Mouse (Mus musculus): ENCODE data around the gene Ifna6. TPM values are rescaled to one million over a fixed set of nuclear protein-coding genes. Genes with fewer than 3 reads are reported as not detected.

Gene Ifna6
- polyA plus RNA-seq (2014; fragmentation: Illumina TruSeq; extraction: RNeasy Lipid Tissue Mini Kit (QIAGEN cat#74804); ENCODE audit: low read depth, low replicate concordance) = not detected

DNA sequence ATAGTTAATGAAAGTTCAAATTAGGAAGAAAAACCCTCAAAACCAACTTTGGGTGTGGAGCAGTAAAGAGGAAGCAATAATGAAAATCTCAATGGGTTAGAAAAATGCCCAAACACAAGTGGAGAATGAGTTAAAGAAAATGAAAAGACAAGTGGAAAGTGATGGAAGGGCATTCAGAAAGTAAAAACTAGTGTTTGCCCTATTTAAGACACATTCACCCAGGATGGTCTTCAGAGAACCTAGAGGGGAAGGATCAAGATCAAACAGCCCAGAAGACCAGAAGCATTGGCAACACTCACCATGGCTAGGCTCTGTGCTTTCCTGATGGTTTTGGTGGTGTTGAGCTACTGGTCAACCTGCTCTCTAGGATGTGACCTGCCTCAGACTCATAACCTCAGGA is at the start of gene Ifna6:
Gene Ifna6, plus strand, starts transcription at position 301 of the 400 bp plus-strand sequence.

DNA sequence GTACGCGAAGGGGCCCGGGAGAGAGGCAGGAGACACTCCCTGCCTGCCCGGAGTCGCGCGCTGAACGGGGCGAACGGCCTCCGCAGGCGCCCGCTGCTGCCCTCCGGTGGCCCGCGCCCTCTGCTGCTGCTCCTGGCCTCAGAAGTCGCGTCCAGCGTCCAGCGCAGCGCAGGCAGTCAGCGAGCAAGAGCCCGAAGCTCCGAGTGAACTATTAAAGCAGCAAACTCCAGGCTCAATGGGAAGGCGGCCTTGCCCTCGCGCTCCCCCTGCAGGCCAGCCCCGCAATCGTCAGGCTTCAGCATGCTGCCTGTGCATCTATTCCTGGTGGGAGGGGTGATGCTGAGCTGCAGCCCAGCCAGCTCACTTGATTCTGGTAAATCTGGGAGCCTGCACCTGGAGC is 47.7 kb upstream of the Ifna6 start, which contains the start of gene Gm13272:
Gene Gm13272, plus strand, starts transcription at position 301 of the 400 bp plus-strand sequence.

GRCm38 (mm10) chr4:88781831-88782230 is 45.4 kb upstream of the Ifna6 start, which contains the start of gene Ifnz:
Ifnz (plus strand) TSS chr4:88782131.

DNA sequence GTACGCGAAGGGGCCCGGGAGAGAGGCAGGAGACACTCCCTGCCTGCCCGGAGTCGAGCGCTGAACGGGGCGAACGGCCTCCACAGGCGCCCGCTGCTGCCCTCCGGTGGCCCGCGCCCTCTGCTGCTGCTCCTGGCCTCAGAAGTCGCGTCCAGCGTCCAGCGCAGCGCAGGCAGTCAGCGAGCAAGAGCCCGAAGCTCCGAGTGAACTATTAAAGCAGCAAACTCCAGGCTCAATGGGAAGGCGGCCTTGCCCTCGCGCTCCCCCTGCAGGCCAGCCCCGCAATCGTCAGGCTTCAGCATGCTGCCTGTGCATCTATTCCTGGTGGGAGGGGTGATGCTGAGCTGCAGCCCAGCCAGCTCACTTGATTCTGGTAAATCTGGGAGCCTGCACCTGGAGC is 41.8 kb upstream of the Ifna6 start, which contains the start of gene Gm13276:
Gene Gm13276, plus strand, starts transcription at position 301 of the 400 bp plus-strand sequence.

GRCm38 (mm10) chr4:88788402-88788801 is 38.8 kb upstream of the Ifna6 start, which contains the start of gene Gm13277:
Gm13277 (plus strand) TSS chr4:88788632.

DNA sequence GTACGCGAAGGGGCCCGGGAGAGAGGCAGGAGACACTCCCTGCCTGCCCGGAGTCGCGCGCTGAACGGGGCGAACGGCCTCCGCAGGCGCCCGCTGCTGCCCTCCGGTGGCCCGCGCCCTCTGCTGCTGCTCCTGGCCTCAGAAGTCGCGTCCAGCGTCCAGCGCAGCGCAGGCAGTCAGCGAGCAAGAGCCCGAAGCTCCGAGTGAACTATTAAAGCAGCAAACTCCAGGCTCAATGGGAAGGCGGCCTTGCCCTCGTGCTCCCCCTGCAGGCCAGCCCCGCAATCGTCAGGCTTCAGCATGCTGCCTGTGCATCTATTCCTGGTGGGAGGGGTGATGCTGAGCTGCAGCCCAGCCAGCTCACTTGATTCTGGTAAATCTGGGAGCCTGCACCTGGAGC is 36.0 kb upstream of the Ifna6 start, which contains the start of gene Gm13278:
Gene Gm13278, plus strand, starts transcription at position 301 of the 400 bp plus-strand sequence.

DNA sequence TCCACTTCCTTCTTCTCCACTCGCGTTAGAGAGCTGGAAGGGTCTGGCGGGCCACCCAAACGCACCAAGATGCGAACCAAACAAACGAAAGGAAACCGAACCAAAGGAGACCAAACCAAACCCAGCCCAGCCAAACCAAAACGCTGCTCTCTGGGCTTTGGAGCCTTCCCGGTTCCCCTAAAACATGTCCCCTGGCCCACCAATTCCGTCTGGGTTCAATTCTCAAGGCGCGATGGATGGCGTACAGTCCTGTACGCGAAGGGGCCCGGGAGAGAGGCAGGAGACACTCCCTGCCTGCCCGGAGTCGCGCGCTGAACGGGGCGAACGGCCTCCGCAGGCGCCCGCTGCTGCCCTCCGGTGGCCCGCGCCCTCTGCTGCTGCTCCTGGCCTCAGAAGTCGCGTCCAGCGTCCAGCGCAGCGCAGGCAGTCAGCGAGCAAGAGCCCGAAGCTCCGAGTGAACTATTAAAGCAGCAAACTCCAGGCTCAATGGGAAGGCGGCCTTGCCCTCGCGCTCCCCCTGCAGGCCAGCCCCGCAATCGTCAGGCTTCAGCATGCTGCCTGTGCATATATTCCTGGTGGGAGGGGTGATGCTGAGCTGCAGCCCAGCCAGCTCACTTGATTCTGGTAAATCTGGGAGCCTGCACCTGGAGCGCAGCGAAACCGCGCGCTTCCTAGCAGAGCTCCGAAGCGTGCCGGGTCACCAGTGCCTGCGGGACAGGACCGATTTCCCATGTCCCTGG is 33.1 kb upstream of the Ifna6 start, which contains the start of gene Gm13275:
Gene Gm13275, plus strand, starts transcription at position 552 of the 740 bp plus-strand sequence.

GRCm38 (mm10) chr4:88797097-88797496 is 30.1 kb upstream of the Ifna6 start, which contains the start of gene Gm13279:
Gm13279 (plus strand) TSS chr4:88797397.

GRCm38 (mm10) chr4:88799365-88799764 is 27.9 kb upstream of the Ifna6 start, which contains the start of gene Gm13285:
Gm13285 (plus strand) TSS chr4:88799665.

GRCm38 (mm10) chr4:88802954-88803353 is 24.3 kb upstream of the Ifna6 start, which contains the start of gene Gm13287:
Gm13287 (plus strand) TSS chr4:88803254.

DNA sequence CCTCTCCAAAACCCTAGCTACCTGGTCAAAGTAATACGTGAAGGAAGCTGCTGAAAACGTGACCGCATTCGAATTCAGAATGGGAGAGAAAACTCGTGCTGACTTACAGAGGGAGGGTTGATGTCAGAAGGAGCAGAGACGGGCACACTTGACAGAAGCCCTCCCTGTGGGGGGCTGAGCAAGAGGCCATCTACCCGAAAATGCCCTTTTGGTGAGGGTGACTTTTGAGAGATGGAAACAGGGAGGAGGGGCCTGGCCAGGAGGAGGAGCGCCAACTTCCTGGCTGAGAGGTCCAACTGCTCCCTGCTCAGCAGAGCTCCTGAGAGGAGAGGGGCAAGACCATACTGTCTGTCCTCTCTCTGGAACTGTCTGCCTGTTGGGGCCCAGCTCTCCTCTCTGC is 22.0 kb upstream of the Ifna6 start, which contains the start of gene Gm13288:
Gene Gm13288, plus strand, starts transcription at position 301 of the 400 bp plus-strand sequence.

DNA sequence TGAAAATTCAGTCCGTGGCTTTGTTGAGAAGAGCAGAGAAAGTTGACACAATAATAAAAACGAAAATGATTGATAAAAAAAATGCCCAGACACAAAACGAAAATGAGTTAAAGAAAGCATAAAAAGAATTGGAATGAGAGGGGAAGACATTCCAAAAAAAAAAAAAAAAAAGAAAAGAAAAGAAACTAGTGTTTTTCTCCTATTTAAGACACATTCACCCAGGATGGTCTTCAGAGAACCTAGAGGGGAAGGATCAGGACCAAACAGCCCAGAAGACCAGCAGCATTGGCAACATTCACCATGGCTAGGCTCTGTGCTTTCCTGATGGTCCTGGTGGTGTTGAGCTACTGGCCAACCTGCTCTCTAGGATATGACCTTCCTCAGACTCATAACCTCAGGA is 11.3 kb upstream of the Ifna6 start, which contains the start of gene Ifna7:
Gene Ifna7, plus strand, starts transcription at position 301 of the 400 bp plus-strand sequence.

GRCm38 (mm10) chr4:88819659-88820058 is 7.6 kb upstream of the Ifna6 start, which contains the start of gene Ifna11:
Ifna11 (plus strand) TSS chr4:88819959.

GRCm38 (mm10) chr4:88835225-88835624 is 8.0 kb downstream of the Ifna6 start, which contains the start of gene Ifna5:
Ifna5 (plus strand) TSS chr4:88835525.

DNA sequence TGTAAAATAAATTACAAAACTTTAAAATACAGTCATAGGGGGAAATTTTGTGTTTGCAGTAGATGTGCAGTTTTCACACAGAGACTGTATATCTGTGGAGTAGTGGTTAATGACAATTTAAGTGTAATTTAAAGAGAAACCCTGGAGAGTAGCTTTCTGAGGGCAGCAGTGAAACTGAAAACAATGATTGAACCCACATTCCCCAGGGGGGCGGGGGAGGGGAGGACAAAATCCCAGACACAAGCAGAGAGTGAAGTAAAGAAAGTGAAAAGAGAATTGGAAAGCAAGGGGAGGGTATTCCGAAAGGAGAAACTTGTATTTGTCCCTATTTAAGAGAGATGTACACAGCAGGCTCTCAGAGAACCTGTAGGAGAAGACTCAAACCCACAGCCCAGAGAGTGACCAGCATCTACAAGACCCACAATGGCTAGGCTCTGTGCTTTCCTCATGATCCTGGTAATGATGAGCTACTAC is 14.3 kb downstream of the Ifna6 start, which contains the start of gene Ifna4:
Gene Ifna4, plus strand, starts transcription at position 424 of the 474 bp plus-strand sequence.

DNA sequence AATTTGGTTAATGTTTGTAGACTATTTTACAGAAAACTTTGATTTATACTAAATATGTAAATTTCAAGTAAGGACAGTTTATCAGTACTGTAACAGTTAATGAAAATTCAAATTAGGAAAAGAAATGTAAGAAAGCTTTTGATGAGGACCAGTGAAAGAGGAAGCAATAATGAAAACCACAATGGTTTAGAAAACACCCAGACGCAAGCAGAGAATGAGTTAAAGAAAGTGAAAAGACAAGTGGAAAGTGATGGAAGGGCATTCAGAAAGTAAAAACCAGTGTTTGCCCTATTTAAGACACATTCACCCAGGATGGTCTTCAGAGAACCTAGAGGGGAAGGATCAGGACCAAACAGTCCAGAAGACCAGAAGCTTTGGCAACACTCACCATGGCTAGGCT is 22.5 kb downstream of the Ifna6 start, which contains the start of gene Ifna1:
Gene Ifna1, plus strand, starts transcription at position 390 of the 400 bp plus-strand sequence.

Other genes with a start within 250 kb of the Ifna6 start
- not detected for gene Ifna9, start 235.0 kb upstream of the Ifna6 start, polyA plus RNA-seq (2014; fragmentation: Illumina TruSeq; extraction: RNeasy Lipid Tissue Mini Kit (QIAGEN cat#74804); ENCODE audit: low read depth, low replicate concordance)
- gene Ifna12, start 224.0 kb upstream of the Ifna6 start, polyA plus RNA-seq (2014; fragmentation: Illumina TruSeq; extraction: RNeasy Lipid Tissue Mini Kit (QIAGEN cat#74804); ENCODE audit: low read depth, low replicate concordance) = not detected
- not detected for gene C87499, start 193.0 kb upstream of the Ifna6 start, polyA plus RNA-seq (2014; fragmentation: Illumina TruSeq; extraction: RNeasy Lipid Tissue Mini Kit (QIAGEN cat#74804); ENCODE audit: low read depth, low replicate concordance)
- not detected for gene Ifna13, start 183.0 kb upstream of the Ifna6 start, polyA plus RNA-seq (2014; fragmentation: Illumina TruSeq; extraction: RNeasy Lipid Tissue Mini Kit (QIAGEN cat#74804); ENCODE audit: low read depth, low replicate concordance)
- gene Ifna16, start 150.5 kb upstream of the Ifna6 start, polyA plus RNA-seq (2014; fragmentation: Illumina TruSeq; extraction: RNeasy Lipid Tissue Mini Kit (QIAGEN cat#74804); ENCODE audit: low read depth, low replicate concordance) = not detected
- gene Ifna2, start 143.5 kb upstream of the Ifna6 start, polyA plus RNA-seq (2014; fragmentation: Illumina TruSeq; extraction: RNeasy Lipid Tissue Mini Kit (QIAGEN cat#74804); ENCODE audit: low read depth, low replicate concordance) = not detected
- not detected for gene Ifnab, start 136.1 kb upstream of the Ifna6 start, polyA plus RNA-seq (2014; fragmentation: Illumina TruSeq; extraction: RNeasy Lipid Tissue Mini Kit (QIAGEN cat#74804); ENCODE audit: low read depth, low replicate concordance)
- not detected for gene Gm26566, start 105.6 kb upstream of the Ifna6 start, polyA plus RNA-seq (2014; fragmentation: Illumina TruSeq; extraction: RNeasy Lipid Tissue Mini Kit (QIAGEN cat#74804); ENCODE audit: low read depth, low replicate concordance)
- 150 TPM for gene Klhl9, start 105.0 kb upstream of the Ifna6 start, polyA plus RNA-seq (2014; fragmentation: Illumina TruSeq; extraction: RNeasy Lipid Tissue Mini Kit (QIAGEN cat#74804); ENCODE audit: low read depth, low replicate concordance)
- not detected for gene Gm13271, start 72.5 kb upstream of the Ifna6 start, polyA plus RNA-seq (2014; fragmentation: Illumina TruSeq; extraction: RNeasy Lipid Tissue Mini Kit (QIAGEN cat#74804); ENCODE audit: low read depth, low replicate concordance)
- not detected for gene Gm13283, start 67.3 kb upstream of the Ifna6 start, polyA plus RNA-seq (2014; fragmentation: Illumina TruSeq; extraction: RNeasy Lipid Tissue Mini Kit (QIAGEN cat#74804); ENCODE audit: low read depth, low replicate concordance)
- gene Gm13290, start 53.6 kb upstream of the Ifna6 start, polyA plus RNA-seq (2014; fragmentation: Illumina TruSeq; extraction: RNeasy Lipid Tissue Mini Kit (QIAGEN cat#74804); ENCODE audit: low read depth, low replicate concordance) = not detected
- gene Gm13289, start 50.5 kb upstream of the Ifna6 start, polyA plus RNA-seq (2014; fragmentation: Illumina TruSeq; extraction: RNeasy Lipid Tissue Mini Kit (QIAGEN cat#74804); ENCODE audit: low read depth, low replicate concordance) = not detected
- gene Gm13272, start 47.6 kb upstream of the Ifna6 start, polyA plus RNA-seq (2014; fragmentation: Illumina TruSeq; extraction: RNeasy Lipid Tissue Mini Kit (QIAGEN cat#74804); ENCODE audit: low read depth, low replicate concordance) = not detected
- gene Ifnz, start 45.3 kb upstream of the Ifna6 start, polyA plus RNA-seq (2014; fragmentation: Illumina TruSeq; extraction: RNeasy Lipid Tissue Mini Kit (QIAGEN cat#74804); ENCODE audit: low read depth, low replicate concordance) = not detected
- gene Gm13276, start 41.7 kb upstream of the Ifna6 start, polyA plus RNA-seq (2014; fragmentation: Illumina TruSeq; extraction: RNeasy Lipid Tissue Mini Kit (QIAGEN cat#74804); ENCODE audit: low read depth, low replicate concordance) = not detected
- gene Gm13277, start 38.8 kb upstream of the Ifna6 start, polyA plus RNA-seq (2014; fragmentation: Illumina TruSeq; extraction: RNeasy Lipid Tissue Mini Kit (QIAGEN cat#74804); ENCODE audit: low read depth, low replicate concordance) = not detected
- gene Gm13278, start 35.9 kb upstream of the Ifna6 start, polyA plus RNA-seq (2014; fragmentation: Illumina TruSeq; extraction: RNeasy Lipid Tissue Mini Kit (QIAGEN cat#74804); ENCODE audit: low read depth, low replicate concordance) = not detected
- not detected for gene Gm13275, start 32.9 kb upstream of the Ifna6 start, polyA plus RNA-seq (2014; fragmentation: Illumina TruSeq; extraction: RNeasy Lipid Tissue Mini Kit (QIAGEN cat#74804); ENCODE audit: low read depth, low replicate concordance)
- not detected for gene Gm13279, start 30.0 kb upstream of the Ifna6 start, polyA plus RNA-seq (2014; fragmentation: Illumina TruSeq; extraction: RNeasy Lipid Tissue Mini Kit (QIAGEN cat#74804); ENCODE audit: low read depth, low replicate concordance)
- not detected for gene Gm13285, start 27.8 kb upstream of the Ifna6 start, polyA plus RNA-seq (2014; fragmentation: Illumina TruSeq; extraction: RNeasy Lipid Tissue Mini Kit (QIAGEN cat#74804); ENCODE audit: low read depth, low replicate concordance)
- not detected for gene Gm13287, start 24.2 kb upstream of the Ifna6 start, polyA plus RNA-seq (2014; fragmentation: Illumina TruSeq; extraction: RNeasy Lipid Tissue Mini Kit (QIAGEN cat#74804); ENCODE audit: low read depth, low replicate concordance)
- gene Gm13288, start 21.9 kb upstream of the Ifna6 start, polyA plus RNA-seq (2014; fragmentation: Illumina TruSeq; extraction: RNeasy Lipid Tissue Mini Kit (QIAGEN cat#74804); ENCODE audit: low read depth, low replicate concordance) = not detected
- gene Ifna7, start 11.2 kb upstream of the Ifna6 start, polyA plus RNA-seq (2014; fragmentation: Illumina TruSeq; extraction: RNeasy Lipid Tissue Mini Kit (QIAGEN cat#74804); ENCODE audit: low read depth, low replicate concordance) = not detected
- gene Ifna11, start 7.5 kb upstream of the Ifna6 start, polyA plus RNA-seq (2014; fragmentation: Illumina TruSeq; extraction: RNeasy Lipid Tissue Mini Kit (QIAGEN cat#74804); ENCODE audit: low read depth, low replicate concordance) = not detected
- not detected for gene Ifna5, start 8.1 kb downstream of the Ifna6 start, polyA plus RNA-seq (2014; fragmentation: Illumina TruSeq; extraction: RNeasy Lipid Tissue Mini Kit (QIAGEN cat#74804); ENCODE audit: low read depth, low replicate concordance)
- not detected for gene Ifna4, start 14.4 kb downstream of the Ifna6 start, polyA plus RNA-seq (2014; fragmentation: Illumina TruSeq; extraction: RNeasy Lipid Tissue Mini Kit (QIAGEN cat#74804); ENCODE audit: low read depth, low replicate concordance)
- not detected for gene Ifna1, start 22.7 kb downstream of the Ifna6 start, polyA plus RNA-seq (2014; fragmentation: Illumina TruSeq; extraction: RNeasy Lipid Tissue Mini Kit (QIAGEN cat#74804); ENCODE audit: low read depth, low replicate concordance)
- gene Ifne, start 52.8 kb downstream of the Ifna6 start, polyA plus RNA-seq (2014; fragmentation: Illumina TruSeq; extraction: RNeasy Lipid Tissue Mini Kit (QIAGEN cat#74804); ENCODE audit: low read depth, low replicate concordance) = not detected

Measured in sigmoid colon, adult 10 weeks (tissue).